Mouse (Mus musculus): Measurements from ENCODE around the gene Efna3.
A peak's percentile ranks its signal among the peaks of the same experiment; 100 is the strongest.

Gene Efna3

DNA sequence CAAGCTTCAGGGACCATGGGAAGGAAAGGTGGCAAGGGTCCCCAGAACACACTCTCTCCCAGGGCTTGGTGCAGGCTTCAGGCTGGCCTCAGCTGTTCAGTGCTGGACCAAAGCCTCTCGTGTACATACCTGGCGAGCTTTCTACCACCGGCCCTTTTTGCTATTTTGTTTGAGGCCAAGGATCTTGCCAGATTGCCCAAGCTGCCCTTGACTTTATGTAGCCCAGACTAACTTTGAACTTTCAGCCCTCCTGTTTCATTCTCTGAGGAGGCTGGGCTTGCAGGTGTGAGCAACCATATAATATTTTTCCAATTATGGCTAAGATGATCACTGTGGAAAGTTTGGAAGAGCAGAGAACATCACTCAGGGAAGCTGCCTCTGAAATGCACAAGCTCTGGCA is 38.5 kb downstream of the Efna3 start:
- DNase-seq (ENCODE audit: low spot score in 2 of 2) = no peak

DNA sequence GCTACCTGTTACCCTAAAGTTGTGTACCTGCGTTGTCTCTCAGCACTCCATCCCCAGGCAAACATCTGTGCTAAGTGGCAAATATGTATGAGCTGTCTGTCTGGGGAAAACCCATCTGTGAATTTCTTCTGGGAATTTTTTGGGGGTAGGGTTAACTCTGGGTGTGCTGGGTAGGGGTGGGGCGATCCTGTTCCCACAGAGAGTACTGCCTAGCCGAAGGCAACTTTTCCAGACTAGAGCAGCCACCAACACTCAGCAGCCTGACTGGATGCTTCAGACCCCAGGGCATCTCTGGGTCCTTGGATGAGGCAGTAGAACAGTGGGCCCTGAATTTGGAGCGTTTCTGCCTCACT is 40.5 kb downstream of the Efna3 start:
- DNase-seq (ENCODE audit: low spot score in 2 of 2) = no peak

GRCm38 (mm10) chr3:89281579-89282290 is 41.0 kb downstream of the Efna3 start:
- DNase-seq (ENCODE audit: low spot score in 2 of 2) = peak; percentile 65 to 87

DNA sequence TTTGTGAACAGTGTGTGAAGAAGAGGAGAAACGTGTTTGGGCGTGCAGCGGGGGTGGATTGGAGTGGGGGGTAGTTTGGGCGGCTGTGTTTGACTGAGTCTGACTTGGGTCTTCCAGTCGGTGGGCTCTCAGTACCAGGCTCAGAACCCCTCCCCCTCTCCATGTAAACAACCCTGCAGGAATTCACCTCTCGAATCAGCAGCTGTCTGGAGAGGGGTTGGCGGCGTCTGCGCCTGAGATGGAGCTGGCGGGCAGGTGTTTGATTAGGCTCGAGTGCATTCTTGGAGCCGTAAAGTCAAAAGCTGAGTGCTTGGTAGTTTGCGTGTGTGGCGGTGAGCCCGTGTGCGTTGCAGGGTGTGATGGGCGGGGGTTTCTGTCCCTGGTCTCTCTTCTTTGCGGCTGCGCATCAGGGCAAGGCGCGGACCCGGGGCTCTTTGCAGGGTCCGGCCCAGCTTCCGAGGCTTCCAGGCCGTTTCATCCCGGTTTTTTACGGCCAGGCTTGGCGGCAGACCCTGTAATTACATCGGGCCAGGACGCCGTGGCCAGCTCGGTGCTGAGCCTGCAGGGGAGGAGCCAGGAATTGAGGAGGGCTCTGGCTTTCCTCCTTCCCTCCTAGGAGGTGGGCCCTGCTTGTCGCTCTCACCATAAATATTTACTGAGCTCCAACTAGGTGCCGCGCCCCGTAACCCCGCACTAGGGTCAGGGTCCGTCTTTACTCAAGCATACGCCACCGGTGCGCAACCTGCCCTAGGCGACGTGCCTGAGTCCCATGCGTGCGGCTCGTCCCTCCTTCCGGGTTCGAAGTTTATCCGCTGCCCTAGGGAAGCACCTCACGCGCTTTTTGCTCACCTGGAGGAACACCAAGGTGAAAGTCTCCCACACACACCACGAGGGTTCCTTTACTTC is 41.9 kb downstream of the Efna3 start, which contains the start of gene Efna1:
TSS of gene Efna1 (minus strand) at position 537 of the 906 bp plus-strand sequence.
- DNase-seq (ENCODE audit: low spot score in 2 of 2) = peak in 1 of 2 experiments; percentile 25

GRCm38 (mm10) chr3:89280050-89280605 is 42.6 kb downstream of the Efna3 start:
- DNase-seq (ENCODE audit: low spot score in 2 of 2) = no peak

DNA sequence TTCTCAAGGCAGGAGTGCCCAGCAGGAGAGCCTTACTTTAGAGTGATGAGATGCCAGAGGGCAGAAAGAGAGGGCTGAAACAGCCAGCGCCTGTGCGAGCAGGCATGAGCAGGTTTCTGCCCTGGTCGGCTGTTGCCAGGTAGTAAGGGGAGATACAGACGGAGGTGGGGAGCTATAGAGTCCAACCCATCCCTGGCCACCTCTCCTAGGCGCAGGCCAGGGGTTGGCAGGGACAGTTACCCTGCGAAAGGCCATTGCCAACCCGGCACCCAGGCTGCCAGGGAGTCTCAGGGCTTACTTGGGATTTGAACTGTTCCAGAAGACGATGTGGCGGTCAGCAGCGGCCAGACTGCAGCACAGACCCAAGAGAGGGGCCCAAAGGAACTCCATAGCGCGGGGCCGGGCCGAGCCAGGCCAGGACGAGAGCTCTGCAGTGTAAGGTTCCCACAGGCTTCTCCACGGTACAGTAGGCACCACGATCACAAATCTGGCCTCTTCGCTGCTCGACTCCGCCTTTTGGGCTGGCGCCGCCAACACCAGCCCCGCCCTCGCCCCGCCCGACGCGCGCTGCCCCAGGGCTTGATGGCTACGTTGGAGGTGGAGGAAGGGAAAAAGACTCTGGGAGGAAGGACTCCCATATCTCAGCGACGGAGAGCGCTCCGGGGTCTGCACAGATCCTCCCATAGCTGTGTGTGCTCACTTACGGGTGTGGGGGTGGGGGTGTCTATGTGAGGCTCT is 43.4 kb downstream of the Efna3 start:
- DNase-seq (ENCODE audit: low spot score in 2 of 2) = peak in 1 of 2 experiments; percentile 63

DNA sequence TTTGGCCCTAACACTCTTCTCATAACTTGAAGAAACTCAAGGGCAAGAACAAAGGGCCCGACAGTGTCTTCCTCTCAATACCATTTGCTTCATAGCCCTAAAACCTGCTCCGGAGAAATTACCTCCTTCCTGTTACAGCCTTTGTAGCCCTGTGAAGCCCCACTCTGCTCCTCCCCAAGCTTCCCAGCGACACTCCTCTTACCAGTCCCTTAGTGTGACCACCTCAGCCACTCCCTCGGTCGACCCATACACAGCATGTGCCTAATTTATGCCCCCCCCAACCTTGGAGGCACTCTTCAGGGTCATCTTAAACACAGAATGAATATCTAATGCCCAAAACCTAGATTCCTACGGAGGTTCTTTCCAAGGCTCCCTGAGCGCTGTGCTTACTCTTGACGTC is 44.1 kb downstream of the Efna3 start:
- DNase-seq (ENCODE audit: low spot score in 2 of 2) = no peak

- DNase-seq (ENCODE audit: low spot score in 2 of 2) = no peak
Observed at GRCm38 (mm10) chr3:89278107-89278506, 44.7 kb downstream of the Efna3 start.

GRCm38 (mm10) chr3:89277281-89278021 is 45.3 kb downstream of the Efna3 start:
- no peak for DNase-seq (ENCODE audit: low spot score in 2 of 2)

GRCm38 (mm10) chr3:89276061-89276460 is 46.7 kb downstream of the Efna3 start:
- no peak for DNase-seq (ENCODE audit: low spot score in 2 of 2)

DNA sequence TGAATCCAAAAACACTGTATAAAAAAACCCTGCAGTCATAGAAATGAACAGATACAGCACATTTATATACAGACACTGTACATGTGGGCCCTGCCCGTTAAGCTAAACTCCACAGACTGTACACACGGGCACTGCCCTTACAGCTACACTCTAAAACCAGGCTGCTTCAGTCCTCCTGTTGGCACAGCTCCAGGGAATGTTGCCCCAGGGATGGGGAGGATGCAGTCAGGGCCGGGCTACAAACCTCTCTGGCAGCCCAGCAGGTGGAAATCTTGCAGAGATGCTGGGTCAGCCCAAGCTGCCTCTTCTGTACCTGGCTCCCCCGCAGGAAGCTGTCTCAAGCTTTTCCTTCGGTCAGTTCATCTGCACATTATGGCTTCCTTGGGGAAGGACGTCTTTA is 51.0 kb downstream of the Efna3 start:
- DNase-seq (ENCODE audit: low spot score in 2 of 2) = no peak

DNA sequence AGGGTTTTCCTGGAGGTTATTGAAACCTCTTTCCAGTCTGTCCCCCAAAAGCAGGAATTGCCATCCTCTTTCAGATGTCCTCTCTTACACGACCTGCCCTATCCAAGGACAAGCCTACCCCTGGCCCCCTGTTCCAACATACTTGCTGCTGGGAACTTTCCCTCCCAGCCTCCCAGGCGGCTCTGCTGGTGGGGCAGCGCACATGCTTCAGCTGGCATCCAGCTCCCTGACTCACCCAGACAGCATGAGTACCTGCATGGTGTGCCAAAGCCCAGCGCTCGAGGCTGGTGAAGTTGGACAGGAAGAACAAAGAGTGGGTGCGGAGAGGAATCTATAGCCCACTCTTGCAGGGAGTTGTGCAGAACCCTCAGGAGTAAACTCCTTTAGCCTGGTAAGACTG is 51.9 kb downstream of the Efna3 start:
- no peak for DNase-seq (ENCODE audit: low spot score in 2 of 2)

GRCm38 (mm10) chr3:89270051-89270755 is 52.6 kb downstream of the Efna3 start, which contains the start of gene Slc50a1:
Gene Slc50a1, minus strand, starts transcription at chr3:89270570.
- peak; percentile 57 to 82 for DNase-seq (ENCODE audit: low spot score in 2 of 2)

GRCm38 (mm10) chr3:89268916-89269315 is 53.8 kb downstream of the Efna3 start:
- no peak for DNase-seq (ENCODE audit: low spot score in 2 of 2)

GRCm38 (mm10) chr3:89266439-89266893 is 56.3 kb downstream of the Efna3 start:
- DNase-seq (ENCODE audit: low spot score in 2 of 2) = peak; percentile 61 to 80
